Mouse (Mus musculus) embryonic stem cell, embryonic (primary cell): ENCODE results near the gene Grk3.

Experiments
- CTCF ChIA-PET, 4 experiments: fragments of 300-600 bp in 2 of 4; fragments of 350-600 bp in 2 of 4; sonication (Branson Sonifier 250); formaldehyde crosslinking; loops; one replicate each; lab custom pipeline; 2022; ENCODE audit warnings: inconsistent platforms in 2 of 4; lab: Charles Lee
- POLR2A ChIA-PET, 4 experiments: fragments of 300-600 bp in 2 of 4; fragments of 350-600 bp in 2 of 4; sonication (Branson Sonifier 250); formaldehyde crosslinking; loops; one replicate each; lab custom pipeline; 2022; ENCODE audit warnings: antibody characterized with exemption in 4 of 4, inconsistent platforms in 1 of 4; lab: Charles Lee

Grk3 gene

DNA sequence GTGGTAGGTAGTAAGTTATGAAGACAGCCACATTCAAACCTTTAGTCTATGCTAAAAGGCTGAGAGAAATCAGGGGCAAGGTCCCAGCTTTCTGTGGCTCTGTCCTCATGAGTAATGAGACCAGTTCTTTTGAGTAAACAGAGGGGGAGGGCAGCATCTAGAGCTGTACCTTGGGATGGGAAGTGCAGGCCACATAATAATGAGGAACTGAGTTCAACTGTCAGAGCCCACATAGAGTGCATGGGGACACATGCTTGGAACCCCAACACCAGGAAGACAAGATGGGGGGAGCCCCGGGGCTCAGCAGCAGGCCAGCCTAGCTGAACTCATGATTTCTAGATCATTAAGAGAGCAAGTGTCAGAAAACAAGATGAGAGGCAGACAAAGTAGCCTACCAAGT, 1.4 kb upstream of the Grk3 start:
- ChIA-PET CTCF (interaction anchor here in 1 of 4 experiments (0.6 kb wide), 1 partner anchor 206 kb away, joined by 3 read pairs; no protein-coding TSS in a partner anchor), POLR2A (no interaction called here)

DNA sequence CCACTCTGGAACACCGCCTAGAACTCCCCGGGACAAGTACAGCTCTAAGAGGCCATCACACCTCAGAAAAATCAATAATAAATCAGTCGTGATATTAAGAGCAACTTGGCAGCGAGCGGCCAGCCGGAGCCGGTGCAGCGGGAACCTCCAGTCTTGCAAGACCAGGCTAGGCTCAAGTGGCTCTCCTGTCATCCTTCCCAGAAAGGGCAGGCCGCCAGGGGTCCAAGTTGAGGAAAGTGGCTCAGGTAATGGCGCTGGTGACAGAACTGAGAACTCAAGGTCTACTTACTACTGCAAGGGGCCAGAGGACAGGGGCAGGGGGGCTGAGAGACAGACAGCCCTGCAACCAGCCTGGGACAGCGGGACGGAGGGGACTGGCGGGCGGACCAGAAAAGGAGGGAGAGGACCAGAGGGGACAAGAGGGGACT, 769 bp downstream of the Grk3 start:
- POLR2A ChIA-PET, result interaction anchor here in 3 of 4 experiments (0.6 to 1.3 kb wide), 7 partner anchors 10 to 462 kb away, joined by 3 read pairs; no protein-coding TSS in a partner anchor

DNA sequence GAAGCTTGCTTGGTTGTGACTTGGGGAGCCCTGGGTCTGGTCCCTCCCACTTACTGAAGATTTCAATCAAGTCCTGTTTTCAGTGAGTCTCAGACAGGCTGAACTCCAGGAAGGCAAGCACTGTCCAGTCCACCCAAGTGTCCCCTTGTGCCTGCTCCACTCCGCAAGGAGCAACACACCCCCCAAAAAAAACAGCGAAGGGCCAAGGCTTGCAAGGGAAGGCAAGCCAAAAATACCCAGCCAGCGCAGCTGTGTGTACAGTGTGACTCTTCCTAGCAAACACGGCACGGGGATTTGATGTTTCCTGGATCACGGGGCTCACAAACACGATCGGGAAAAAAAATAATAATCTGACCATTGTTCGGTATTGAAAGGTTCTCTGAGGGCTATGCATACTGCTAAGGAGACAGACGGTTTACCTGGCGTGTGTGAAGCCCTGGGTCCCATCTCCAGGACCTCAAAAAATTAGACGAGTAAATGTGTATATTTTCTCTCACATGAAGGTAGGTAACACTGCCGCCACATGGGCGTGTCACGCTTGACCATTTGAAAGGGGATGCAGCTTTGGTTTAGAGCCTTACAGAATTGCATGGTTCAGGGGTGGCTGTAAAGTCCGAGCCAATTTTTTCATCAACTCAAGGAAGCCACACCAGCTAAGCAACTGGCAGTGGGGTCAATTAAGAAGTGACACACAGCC, 1.3 kb downstream of the Grk3 start:
- ChIA-PET POLR2A (interaction anchor here in 3 of 4 experiments (0.5 to 1.3 kb wide), 4 partner anchors 11 to 461 kb away, joined by 3 to 4 read pairs (median 3); no protein-coding TSS in a partner anchor), CTCF (interaction anchor here in 2 of 4 experiments (0.6 to 1.3 kb wide), 3 partner anchors 137 to 410 kb away, joined by 3 to 5 read pairs (median 4); no protein-coding TSS in a partner anchor)

More for the DNA sequence above, 769 bp downstream of the Grk3 start:
- CTCF ChIA-PET, result interaction anchor here in 2 of 4 experiments (0.6 to 0.9 kb wide), 2 partner anchors 141 to 410 kb away, joined by 3 to 5 read pairs; no protein-coding TSS in a partner anchor

DNA sequence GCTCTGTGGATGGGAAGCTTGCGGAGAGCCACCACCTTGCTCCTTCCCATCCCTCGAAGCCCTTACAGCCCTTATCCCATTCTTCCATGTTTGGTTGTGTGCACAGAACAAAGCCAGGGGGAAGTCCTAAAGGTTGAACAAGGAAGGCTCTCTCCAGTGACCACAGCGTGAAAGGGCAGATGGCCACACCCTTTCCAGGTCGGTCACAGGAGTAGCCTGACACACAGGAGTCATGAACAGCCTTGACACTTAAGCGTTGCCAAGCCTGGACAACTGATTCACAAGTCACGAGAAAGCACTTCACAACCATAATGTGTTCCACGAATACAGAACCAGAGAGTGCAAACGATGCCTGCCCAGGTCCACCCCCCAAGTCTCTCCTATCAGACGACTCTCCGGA, 3.7 kb downstream of the Grk3 start:
- CTCF ChIA-PET, result interaction anchor here in 1 of 4 experiments (0.9 kb wide), 1 partner anchor 15 kb away, joined by 3 read pairs; no protein-coding TSS in a partner anchor
- POLR2A ChIA-PET, result interaction anchor here in 1 of 4 experiments (1.9 kb wide), 1 partner anchor 13 kb away, joined by 5 read pairs; no protein-coding TSS in a partner anchor

DNA sequence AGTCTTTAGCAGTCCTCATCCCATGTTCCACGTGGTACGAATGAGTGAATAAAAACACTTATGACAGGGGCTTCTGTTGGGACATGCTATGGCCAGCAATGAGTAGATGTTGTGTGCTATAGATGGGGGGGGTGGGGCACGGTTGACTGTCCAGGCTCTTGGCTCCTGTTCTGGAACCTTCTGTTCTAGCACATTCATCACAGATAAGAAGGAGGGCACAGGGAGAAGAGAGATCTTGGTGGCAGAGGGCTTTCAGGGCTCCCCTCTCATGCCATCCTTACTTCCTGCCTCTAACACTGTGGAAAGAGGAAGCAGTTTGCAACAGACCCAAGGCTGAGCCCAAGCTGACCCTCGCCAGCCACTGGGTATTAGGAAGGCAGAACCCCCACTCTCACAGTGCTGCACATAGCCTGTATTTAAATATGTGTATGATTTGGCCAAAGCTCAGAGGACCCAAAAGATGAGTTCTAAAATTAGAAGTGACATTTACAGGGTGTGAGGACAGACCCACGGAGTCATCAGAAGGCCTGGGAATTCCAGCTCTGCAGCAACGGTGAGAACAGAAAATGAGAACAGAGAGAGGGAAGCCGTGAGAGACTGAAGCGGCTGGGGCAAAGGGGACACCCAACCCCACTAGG, 6.3 kb downstream of the Grk3 start:
- ChIA-PET CTCF (no interaction called here), POLR2A (no interaction called here)

DNA sequence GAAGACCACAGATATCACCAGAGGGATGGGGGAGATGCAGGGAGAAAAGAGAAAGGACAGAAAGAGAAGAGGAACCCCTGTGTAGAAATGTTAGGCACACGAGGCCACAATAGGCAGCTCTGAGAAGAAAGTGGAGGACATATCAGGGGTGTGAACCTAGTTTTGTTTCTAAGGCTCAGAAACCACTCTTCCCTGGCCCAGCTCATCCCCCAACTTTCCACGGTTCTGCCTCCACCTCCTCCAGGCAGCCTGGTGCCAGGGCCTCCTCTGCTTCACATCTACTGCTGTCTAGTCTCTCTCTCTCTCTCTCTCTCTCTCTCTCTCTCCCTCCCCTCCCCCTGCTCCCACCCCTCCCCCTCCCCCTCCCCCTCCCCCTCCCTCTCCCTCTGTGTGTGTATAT, 7.1 kb downstream of the Grk3 start:
- CTCF ChIA-PET, result interaction anchor here in 1 of 4 experiments (0.6 to 0.7 kb wide), 2 partner anchors 67 to 84 kb away, joined by 3 read pairs; no protein-coding TSS in a partner anchor
- POLR2A ChIA-PET, result no interaction called here

DNA sequence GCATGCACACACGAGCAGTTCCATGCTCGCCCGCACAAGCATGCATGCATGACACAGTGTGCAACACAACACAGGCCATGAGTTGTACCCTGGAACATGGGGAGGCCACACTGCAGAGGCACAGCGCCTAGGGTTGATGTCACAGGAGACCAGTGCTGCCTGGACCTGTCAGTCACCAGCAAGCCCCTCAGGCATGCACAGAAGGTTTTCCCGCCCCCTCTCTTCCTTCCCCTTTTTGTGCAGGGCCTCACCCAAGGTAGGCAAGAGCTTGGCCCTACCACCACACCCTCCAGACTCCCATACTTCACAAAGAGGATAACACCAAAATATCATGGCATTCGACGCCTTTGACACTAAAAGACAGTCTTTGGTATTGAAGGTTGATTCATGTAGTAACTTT, 8.6 kb downstream of the Grk3 start:
- ChIA-PET CTCF (interaction anchor here in 1 of 4 experiments (0.7 to 1.1 kb wide), 2 partner anchors 109 to 544 kb away, joined by 3 to 4 read pairs; no protein-coding TSS in a partner anchor), POLR2A (no interaction called here)

DNA sequence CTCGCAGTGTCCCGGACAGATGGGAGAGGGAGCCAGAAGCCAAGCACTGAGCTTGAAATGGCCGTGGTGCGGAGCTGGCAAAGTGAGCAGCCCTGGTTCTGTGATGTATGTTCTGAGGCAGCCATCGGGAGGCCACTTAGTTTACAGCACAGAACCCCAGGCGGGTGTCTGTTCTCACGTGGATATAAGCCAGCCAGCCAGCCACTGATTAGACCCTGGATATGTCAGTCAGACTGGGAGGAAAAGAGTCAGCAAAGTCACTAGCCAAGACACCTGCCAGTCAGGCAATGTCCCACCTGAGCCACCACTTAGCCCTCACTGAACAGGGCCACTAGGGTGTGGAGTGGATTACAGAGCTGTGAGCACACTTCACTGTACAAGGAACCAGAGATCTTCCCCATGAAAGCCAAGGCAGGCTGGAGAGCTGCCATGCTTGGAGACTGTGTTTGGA, 9.6 kb downstream of the Grk3 start:
- POLR2A ChIA-PET, result no interaction called here
- CTCF ChIA-PET, result no interaction called here

DNA sequence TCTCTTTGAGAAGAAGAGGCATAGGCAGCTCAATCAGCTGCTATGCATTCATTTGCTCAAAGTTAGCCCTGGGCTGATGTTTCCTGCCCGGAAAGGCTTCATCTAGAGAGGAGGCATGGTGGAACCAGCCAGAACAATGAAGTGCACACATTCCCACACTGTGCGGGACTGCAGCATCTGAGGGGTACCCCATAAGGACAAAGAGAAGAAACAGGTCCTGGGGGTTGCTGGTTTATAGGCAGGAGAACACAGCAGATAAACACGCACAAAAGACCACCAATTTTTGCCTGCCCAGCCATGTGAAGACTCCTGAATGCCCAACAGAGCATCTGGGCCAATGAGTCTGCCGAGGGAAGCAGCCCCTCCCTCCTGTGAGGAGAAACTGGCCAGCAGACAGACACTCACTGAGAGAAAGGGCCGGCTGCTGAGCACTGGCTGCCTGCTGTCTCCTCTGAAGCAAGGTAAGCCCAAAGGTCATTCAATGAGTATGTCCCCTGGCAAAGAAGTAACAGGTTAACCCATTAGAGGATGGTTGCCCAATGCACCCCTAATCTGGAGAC, 12.7 kb downstream of the Grk3 start:
- ChIA-PET CTCF (interaction anchor here in 1 of 4 experiments (0.6 kb wide), 1 partner anchor 362 kb away, joined by 3 read pairs; no protein-coding TSS in a partner anchor), POLR2A (interaction anchor here in 1 of 4 experiments (0.8 kb wide), 1 partner anchor 11 kb away, joined by 3 read pairs; no protein-coding TSS in a partner anchor)

DNA sequence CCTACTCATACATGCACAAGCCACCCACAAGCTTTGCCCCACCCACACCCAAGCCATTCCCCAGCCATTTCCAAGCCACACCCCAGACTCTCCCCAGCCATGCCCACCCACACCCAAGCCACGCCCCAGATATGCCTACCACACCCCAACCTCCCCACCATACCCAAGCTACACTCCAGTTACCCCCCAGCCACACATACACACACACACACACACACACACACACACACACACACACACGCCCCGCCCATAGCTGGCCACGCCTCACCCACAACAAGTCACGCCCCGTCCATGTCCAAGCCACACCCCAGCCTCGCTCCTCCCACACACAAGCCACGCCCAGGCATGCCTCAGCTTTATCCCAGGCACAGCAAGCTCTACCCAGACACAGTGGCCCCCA, 16.4 kb downstream of the Grk3 start:
- CTCF ChIA-PET, result interaction anchor here in 3 of 4 experiments (0.5 to 1.7 kb wide), 8 partner anchors 81 to 530 kb away, joined by 3 to 5 read pairs (median 3); partner anchors contain the start of gene Tmem211 (in 1 of the 3)

DNA sequence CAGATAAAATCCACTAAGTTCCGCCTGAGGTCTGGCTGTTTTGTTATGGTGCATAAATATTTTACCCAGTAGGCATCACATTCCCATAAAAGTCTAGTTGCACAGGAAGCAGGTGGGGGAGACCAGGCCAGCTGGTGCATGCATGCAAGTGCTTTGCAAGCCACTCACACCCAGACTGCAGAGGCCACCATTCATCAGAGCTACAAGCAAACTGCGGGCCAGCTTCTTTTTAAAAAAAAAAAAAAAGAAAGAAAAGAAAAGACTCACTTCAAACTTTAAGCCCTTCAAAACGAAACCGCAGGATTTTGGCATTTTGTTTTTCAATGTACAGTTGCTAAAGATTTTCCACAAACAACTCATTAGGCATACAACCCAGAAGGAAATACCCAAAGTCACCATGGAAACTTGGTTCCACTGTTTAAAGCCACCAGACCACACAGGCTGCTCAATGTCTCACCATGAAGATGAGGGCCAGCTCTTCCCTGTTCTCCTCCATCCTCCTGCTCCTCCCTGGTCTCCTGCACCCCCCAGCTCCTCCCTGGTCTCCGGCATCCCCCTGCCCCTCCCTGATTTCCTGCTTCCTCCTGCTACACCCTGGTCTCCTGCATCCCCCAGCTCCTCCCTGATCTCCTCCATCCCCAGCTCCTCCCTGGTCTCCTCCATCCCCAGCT, 17.9 kb downstream of the Grk3 start:
- ChIA-PET POLR2A (interaction anchor here in 1 of 4 experiments (0.7 kb wide), 1 partner anchor 36 kb away, joined by 4 read pairs; no protein-coding TSS in a partner anchor), CTCF (interaction anchor here in 3 of 4 experiments (0.6 to 1.2 kb wide), 5 partner anchors 14 to 424 kb away, joined by 3 to 6 read pairs (median 4); no protein-coding TSS in a partner anchor)

More for the DNA sequence above, 16.4 kb downstream of the Grk3 start:
- POLR2A ChIA-PET, result interaction anchor here (0.7 to 1.7 kb wide), 6 partner anchors 13 to 235 kb away, joined by 3 to 5 read pairs (median 3); partner anchors contain the start of gene Grk3 (in 2 of the 4)

DNA sequence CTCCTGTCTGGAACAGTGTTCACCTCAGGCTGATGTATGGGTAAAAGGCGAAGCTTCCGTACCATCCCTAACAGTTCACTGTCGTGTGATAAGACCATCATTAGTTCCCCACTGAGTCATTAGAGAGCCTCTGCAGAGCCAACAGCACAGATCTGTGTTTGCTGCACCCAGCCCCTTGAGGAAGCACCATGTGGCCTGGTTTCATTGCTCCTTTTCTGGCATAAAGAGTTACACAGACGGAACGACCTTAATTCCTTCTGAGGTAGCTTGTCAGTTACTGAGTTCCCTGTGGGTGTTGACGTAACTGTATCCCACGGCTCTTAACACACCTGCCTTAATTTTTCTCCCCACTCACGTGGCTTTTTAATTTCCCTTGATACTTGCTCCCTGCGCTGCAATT, 24.3 kb downstream of the Grk3 start:
- ChIA-PET POLR2A (no interaction called here), CTCF (no interaction called here)

DNA sequence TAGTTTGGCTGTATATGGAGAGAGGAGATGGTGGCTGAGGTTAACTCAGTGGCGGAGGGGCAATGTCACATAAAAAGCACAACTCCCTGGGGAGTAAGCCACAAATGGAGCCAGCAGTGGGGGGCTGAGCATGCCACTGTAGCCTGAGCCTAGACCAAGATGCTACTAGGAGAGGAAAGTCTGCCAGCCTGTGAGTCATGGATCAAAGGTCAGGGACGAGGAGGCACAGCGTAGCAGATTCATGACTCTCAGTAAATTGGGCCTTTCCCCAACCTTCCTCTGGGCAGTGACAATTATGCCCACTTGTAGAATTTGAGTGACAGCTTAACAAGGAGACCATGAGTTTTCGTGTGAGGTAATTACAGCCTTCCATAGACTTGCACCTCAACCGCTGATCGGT, 33.7 kb downstream of the Grk3 start:
- POLR2A ChIA-PET, result no interaction called here
- CTCF ChIA-PET, result no interaction called here

DNA sequence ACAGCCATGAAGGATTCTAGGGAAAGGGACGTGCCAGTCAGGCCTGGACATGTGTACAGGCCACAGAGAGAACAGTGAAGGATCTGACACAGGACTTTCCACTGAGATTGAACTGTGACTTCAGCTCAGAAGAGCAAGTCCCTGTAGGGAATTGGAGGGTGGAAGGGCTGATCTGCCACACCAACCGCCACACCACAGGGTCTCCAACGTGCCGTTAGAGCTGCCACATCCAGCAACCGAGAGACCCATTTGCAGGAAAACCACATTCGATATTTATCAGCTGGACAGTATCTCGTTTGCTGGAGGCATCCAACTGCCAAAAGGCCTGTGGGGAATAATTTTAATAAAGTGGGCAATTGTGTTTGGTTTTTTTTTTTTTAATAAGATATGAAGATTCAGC, 35.9 kb downstream of the Grk3 start:
- ChIA-PET POLR2A (no interaction called here), CTCF (no interaction called here)

DNA sequence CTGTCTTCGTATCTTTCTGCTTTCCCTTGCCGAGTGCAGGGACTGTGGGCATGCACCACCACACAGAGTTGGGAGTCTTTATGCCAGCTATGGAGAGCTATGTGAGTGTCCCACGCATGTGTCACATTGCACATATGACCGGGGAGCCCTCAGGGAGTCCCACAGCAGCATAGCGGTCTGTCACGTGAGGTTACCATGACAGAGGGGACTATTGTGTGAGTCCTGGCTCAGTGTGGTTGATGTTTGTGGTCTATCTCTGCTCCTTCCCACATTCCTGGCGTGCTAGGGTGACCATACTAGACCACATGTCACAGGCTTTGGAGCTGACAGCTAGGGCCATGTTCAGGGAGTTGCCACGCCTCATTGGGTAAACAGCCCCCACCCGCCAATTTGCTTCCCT, 36.4 kb downstream of the Grk3 start:
- ChIA-PET POLR2A (no interaction called here), CTCF (interaction anchor here in 1 of 4 experiments (0.6 kb wide), 1 partner anchor 107 kb away, joined by 5 read pairs; no protein-coding TSS in a partner anchor)

DNA sequence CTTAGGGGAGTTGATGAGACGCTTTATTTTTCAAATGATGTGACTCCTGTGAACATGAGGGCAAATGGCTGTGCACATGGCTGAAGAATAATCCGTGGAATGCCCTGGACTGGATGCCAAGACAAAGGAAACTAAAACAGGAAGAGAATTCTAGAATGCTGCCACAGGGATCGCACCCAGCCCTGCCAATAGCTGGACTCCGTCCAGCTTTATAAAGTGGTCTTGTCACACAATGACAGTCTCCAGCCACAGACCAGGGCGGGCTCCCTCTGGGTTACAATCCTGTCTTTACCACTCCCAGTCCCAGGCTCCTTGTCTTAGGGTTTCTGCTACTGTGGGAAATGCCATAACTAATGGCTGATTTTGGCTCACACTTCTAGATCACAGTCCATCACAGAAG, 38.5 kb downstream of the Grk3 start:
- CTCF ChIA-PET, result no interaction called here
- POLR2A ChIA-PET, result no interaction called here

DNA sequence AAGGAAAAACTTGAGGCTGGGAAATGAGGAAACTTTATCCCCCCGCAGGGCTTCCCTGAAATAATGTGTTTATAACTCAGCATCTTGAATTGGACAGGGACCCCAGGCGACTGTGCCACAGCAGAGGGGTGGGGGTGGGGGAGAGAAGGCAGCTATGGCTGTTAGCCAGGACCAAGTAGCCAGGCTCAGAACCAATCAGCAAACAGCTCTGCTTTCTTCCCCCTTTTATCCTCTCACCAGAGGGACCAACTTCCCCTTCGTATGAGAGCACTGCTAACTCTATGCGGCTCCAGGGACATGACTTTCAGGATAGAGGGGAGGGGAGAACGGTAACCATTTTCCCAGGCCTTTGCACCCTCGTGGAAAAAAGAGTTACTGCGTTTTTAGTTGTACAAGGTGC, 42.0 kb downstream of the Grk3 start:
- CTCF ChIA-PET, result no interaction called here
- POLR2A ChIA-PET, result interaction anchor here in 2 of 4 experiments (0.6 to 0.7 kb wide), 3 partner anchors 9 to 21 kb away, joined by 3 read pairs; no protein-coding TSS in a partner anchor

DNA sequence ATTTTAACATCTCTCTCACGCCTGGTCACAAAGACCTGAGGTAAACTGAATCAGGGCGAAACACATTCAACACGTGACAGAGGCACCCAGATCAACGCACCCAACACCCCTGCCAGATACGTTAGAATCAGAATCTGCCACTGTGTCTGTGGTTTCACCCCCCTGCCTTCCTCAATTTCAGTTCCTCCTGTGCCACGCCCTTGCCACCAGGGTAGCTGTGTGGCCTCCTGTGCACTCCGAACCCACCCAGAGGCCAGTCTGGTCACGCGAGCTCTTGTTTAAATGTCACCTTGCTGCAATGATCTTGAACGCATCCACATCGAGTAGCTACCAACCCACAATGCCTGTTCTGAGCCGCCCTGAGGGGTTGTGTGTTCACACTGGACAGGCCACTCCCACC, 43.3 kb downstream of the Grk3 start:
- CTCF ChIA-PET, result no interaction called here
- POLR2A ChIA-PET, result interaction anchor here in 1 of 4 experiments (1.0 kb wide), 1 partner anchor 27 kb away, joined by 3 read pairs; no protein-coding TSS in a partner anchor
